Mouse (Mus musculus) cortical plate, adult 2 months (tissue): ENCODE results near the gene Msrb2.

ENCODE experiments used
- CTCF ChIP-seq: fragments of 200-500 bp; IDR thresholded peaks from 2 replicates; pipeline ENCODE4 v1.5.1; 2011; ENCODE audit warnings: mild to moderate bottlenecking, control low read depth, low read length; ENCODE audit not compliant: insufficient read depth; ENCODE audit errors: extremely low read depth
- POLR2A ChIP-seq: fragments of 200-500 bp; IDR thresholded peaks from 2 replicates; pipeline ENCODE4 v1.6.1; 2011; ENCODE audit warnings: mild to moderate bottlenecking, low read length, control low read depth; ENCODE audit not compliant: insufficient read depth; ENCODE audit errors: extremely low read depth

GRCm38 (mm10) chr2:19444346-19444745, 73.1 kb downstream of the Msrb2 start:
- TF ChIP-seq POLR2A (no peak), CTCF (no peak)
